Mouse (Mus musculus): ENCODE data around the gene Lrrc30.

DNA sequence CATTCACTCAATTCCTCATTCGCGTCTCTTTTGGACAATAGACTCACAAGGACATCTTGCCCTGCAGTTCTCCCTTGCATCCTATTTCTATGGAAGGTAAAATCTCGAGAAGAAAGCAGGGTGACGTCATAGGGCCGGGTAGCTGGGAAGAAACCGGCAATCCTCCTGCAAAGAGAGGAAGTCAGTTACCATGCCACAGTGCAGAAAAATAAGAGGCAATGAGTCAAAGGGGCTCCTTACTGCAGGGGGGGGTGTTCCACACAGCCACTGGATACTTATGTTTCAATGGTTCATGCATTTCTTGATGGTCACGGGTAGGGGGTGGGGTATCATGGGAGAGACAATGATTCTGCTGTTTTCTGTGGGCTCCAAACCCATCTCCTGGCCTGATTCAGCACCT is 49.1 kb downstream of the Lrrc30 start:
- no peak for TF ChIP-seq ZC3H11A (IDR thresholded peaks at IDR 0.05; ENCODE audit: borderline replicate concordance, low read depth, low read length)
- TF ChIP-seq CHD2 (IDR thresholded peaks at IDR 0.05; ENCODE audit: low read depth, low read length): no peak
- no peak for TF ChIP-seq ZNF384 (IDR thresholded peaks at IDR 0.05; ENCODE audit: low read depth, low read length)
- no peak for TF ChIP-seq HCFC1 (IDR thresholded peaks at IDR 0.05; ENCODE audit: borderline replicate concordance, insufficient read depth, low read length)

Measured in ES-E14 (cell line).